Mouse (Mus musculus) T-helper 1 cell (primary cell): ENCODE data around the gene Pde6d.
"Not testable (repeated sequence)": the region's sequence is repeated elsewhere in the genome, so short reads cannot be mapped to it uniquely, and the experiment has no call there.

Experiments used
- in situ Hi-C: fragments of 300-600 bp; cut with MboI, MseI; formaldehyde crosslinking; loops from one replicate; pipeline ENCODE4 v1.15.1; 2025; ENCODE audit warnings: high pct_unique_total_duplicates

Pde6d gene

GRCm38 (mm10) chr1:86526789-86527598, 55.4 kb downstream of the Pde6d start:
- in situ Hi-C loops: no loop called here

GRCm38 (mm10) chr1:86526116-86526788, 56.2 kb downstream of the Pde6d start, which contains the start of gene Ptma:
Ptma (plus strand) TSS chr1:86526726.
- in situ Hi-C loops: no loop called here

GRCm38 (mm10) chr1:86525499-86526115, 56.8 kb downstream of the Pde6d start:
- in situ Hi-C loops: no loop called here

GRCm38 (mm10) chr1:86524619-86525498, 57.6 kb downstream of the Pde6d start:
- in situ Hi-C loops: no loop called here

- in situ Hi-C loops: no loop called here
Measured at GRCm38 (mm10) chr1:86523776-86524618, 58.4 kb downstream of the Pde6d start.

- in situ Hi-C loops: no loop called here
Measured at GRCm38 (mm10) chr1:86522286-86522871, 60.0 kb downstream of the Pde6d start.

GRCm38 (mm10) chr1:86520361-86520760, 62.1 kb downstream of the Pde6d start:
- in situ Hi-C loops: no loop called here

- in situ Hi-C loops: no loop called here
Measured at GRCm38 (mm10) chr1:86517076-86517475, 65.4 kb downstream of the Pde6d start.

GRCm38 (mm10) chr1:86515715-86516410, 66.6 kb downstream of the Pde6d start:
- in situ Hi-C loops: no loop called here

GRCm38 (mm10) chr1:86513031-86513430, 69.4 kb downstream of the Pde6d start:
- in situ Hi-C loops: not testable (repeated sequence)

- in situ Hi-C loops: no loop called here
Measured at GRCm38 (mm10) chr1:86512154-86512720, 70.2 kb downstream of the Pde6d start.

- in situ Hi-C loops: no loop called here
Measured at GRCm38 (mm10) chr1:86510676-86511441, 71.6 kb downstream of the Pde6d start.

- in situ Hi-C loops: no loop called here
Measured at GRCm38 (mm10) chr1:86510266-86510665, 72.2 kb downstream of the Pde6d start.

GRCm38 (mm10) chr1:86509410-86509809, 73.0 kb downstream of the Pde6d start:
- in situ Hi-C loops: no loop called here

- in situ Hi-C loops: no loop called here
Measured at GRCm38 (mm10) chr1:86507866-86508265, 74.6 kb downstream of the Pde6d start.

- in situ Hi-C loops: no loop called here
Measured at GRCm38 (mm10) chr1:86506420-86506819, 76.0 kb downstream of the Pde6d start.

GRCm38 (mm10) chr1:86505461-86505860, 77.0 kb downstream of the Pde6d start:
- in situ Hi-C loops: no loop called here

- in situ Hi-C loops: loop anchor here (5.0 kb wide), 1 partner anchor 63 kb away; no protein-coding TSS in a partner anchor
Measured at GRCm38 (mm10) chr1:86504697-86505421, 77.6 kb downstream of the Pde6d start.
